Mouse (Mus musculus): ENCODE measurements around the gene Itih5.

DNA sequence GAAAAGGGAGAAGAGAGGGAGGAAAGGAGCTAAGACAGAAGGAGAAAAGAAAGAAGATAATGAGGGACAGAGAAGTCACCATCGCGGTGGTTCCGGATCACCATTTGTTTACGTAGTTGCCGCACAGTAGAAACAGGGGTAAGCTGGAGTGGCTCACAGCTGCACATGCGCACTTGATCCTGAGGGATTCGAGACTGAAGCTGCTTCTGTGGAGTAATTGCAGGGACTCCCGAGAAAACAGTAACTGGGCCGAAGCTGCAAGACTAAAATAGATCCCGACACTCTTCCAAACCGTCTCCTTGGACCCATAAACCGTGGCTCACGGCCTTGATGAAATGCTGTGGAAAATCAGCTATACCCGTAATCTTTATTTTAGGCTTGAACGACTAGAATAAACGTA is 16.6 kb downstream of the Itih5 start:
- TF ChIP-seq RAD21 (IDR thresholded peaks at IDR 0.05; ENCODE audit: low read depth, low read length), result no peak
- TF ChIP-seq CTCF (IDR thresholded peaks at IDR 0.05 in 2 of 3, conservative IDR thresholded peaks at IDR 0.05 in 1 of 3; ENCODE audit: control insufficient read depth in 1 of 3, insufficient read depth in 1 of 3, low read depth in 2 of 3, low read length in 3 of 3, poor library complexity in 1 of 3, severe bottlenecking in 1 of 3), result no peak
- TF ChIP-seq TBP (IDR thresholded peaks at IDR 0.05; ENCODE audit: low read depth, low read length), result no peak
- TF ChIP-seq POLR2A (IDR thresholded peaks at IDR 0.05; ENCODE audit: control insufficient read depth in 1 of 2, insufficient read depth in 1 of 2, low read depth in 1 of 2, low read length in 2 of 2, poor library complexity in 1 of 2), result no peak
- TF ChIP-seq CHD2 (IDR thresholded peaks at IDR 0.05; ENCODE audit: low read length), result no peak
